Mouse (Mus musculus): ENCODE data around the gene Hacd2.
A peak's percentile ranks its signal among the peaks of the same experiment; 100 is the strongest.

Hacd2 gene

DNA sequence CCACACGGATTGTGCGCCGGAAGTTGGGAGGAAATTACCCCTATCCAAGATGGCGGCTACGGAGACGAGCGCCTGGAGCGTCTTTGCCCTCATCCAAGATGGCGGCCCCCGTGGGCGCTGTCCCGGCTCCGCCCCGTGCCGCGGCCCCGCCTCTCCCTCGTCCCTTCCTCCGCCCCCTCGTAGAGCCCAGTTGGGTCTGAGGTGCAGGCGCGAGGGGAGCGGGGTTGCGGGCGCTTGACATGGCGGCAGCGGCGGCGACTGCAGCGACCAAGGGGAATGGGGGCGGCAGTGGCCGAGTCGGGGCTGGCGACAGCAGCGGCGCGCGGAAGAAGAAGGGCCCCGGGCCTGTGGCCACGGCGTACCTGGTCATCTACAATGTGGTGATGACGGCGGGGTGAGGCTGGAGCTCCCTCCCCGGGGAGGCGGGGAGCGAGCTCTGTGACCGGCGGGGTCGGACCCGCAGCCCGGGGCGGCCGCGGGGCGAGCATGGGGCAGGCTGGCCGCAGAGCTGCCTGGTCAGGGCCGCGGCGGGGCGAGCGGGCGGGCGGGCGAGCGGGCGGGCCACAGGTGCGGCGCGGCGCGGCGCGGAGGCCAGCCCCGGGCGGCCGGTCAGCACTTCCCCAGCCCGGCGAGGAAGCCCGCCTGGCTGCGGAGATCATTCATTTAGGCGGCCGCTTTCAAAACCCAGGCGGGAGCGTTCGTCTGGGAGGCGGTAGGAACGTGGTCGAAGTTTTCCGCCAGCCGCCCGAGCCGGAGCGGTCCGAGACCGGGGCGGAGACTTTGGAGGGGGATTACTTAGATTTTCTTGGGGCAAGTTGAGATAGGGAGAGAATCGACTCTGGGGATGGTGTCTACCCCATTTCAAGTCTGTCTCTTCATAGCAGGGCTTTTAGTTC lies at the start of gene Hacd2:
TSS of gene Hacd2 (plus strand) at position 187 of the 896 bp plus-strand sequence.
- DNase-seq (ENCODE audit: low spot score): peak; percentile 97

GRCm38 (mm10) chr16:34972471-34972870 lies 49.8 kb upstream of the Hacd2 start:
- peak; percentile 34 for DNase-seq (ENCODE audit: low spot score)

GRCm38 (mm10) chr16:34975544-34975943 lies 46.7 kb upstream of the Hacd2 start:
- no peak for DNase-seq (ENCODE audit: low spot score)

DNA sequence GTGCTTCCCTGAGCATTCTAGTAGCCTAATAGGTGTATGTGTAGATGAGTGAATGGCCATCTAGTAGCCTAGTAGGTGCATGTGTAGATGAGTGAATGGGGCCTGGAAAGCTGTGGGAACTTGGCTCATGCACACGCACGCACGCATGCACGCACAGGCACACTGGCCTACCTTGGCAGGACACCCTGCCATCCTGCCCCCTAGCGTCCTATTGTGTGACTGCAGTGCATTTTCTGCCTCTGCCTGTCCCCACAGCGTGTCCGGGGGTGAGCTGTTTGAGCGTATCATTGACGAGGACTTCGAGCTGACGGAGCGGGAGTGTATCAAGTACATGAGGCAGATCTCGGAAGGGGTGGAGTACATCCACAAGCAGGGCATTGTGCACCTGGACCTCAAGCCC lies 45.6 kb upstream of the Hacd2 start:
- DNase-seq (ENCODE audit: low spot score): no peak

DNA sequence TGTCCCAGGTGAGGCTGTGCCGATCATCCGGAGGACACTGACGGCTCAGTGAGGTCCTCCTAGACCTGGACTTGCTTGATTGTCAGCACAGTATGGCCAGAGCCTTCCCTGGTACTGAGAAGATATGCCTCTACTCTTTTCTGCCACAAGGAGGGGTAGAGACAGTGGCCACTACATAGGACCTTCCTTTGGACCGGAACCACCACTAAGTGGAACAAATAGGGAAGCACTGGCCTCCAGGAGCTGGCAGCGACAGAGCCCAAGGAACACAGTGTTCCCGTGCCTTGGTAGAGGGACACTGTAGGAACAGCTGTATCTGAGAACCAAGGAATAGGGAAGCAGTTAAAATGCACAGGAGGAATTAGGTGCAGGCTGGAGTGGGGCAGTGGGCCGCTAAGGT lies 44.2 kb upstream of the Hacd2 start:
- DNase-seq (ENCODE audit: low spot score): no peak

GRCm38 (mm10) chr16:34981009-34981408 lies 41.2 kb upstream of the Hacd2 start:
- DNase-seq (ENCODE audit: low spot score): no peak

DNA sequence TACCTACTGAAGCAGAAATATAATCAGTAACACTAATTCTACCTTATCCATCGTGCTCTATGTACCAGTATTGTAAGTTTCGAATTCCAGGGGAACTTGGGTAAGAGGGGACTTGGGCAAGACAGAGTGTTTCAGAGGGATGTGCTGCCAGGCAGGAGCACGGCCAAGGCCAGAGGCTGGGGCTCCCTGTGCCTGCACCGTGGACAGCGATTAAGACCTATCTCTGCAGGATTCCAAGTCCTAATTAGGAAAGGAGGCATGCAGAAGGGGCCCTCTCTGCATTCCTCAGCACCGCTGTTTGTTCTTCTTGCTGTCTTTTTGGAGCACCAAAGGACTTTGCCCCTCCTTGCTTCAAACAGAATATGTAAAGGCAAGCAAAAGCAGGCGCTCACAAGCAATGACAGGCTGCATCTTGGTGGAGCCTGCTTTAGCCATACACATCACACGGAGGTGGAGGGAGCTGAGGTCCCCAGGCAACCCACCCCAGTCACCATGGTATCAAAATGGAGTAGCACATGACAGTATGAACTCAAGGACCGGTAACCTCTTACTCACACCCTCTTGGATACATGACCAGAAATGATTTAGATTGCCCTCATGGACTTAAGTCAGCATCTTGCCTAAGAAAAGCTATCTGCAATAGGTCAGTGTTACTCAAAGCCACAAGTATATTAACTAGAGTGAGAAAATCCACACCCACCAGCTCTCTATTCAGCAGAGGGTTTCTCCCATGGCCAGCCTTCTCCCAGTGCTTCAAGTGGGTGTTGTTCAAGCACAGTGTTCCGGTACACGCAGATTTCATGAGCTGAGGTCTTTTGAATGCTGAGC lies 37.8 kb upstream of the Hacd2 start:
- DNase-seq (ENCODE audit: low spot score): no peak

DNA sequence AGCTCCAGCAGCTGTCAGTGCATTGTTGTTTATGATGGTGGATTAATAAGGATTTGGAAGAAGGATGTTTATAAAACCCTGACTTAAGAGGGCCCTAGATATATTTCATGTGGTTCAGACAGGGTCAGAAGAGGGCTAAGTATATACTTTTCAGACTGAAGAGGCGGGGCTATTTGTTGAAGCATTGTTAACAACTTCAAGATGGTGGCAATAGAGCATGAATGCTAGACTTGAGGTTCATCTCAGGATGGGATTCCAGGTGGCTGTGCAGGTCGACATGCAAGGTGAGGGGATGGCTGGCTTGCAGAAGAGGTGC lies 37.2 kb upstream of the Hacd2 start:
- no peak for DNase-seq (ENCODE audit: low spot score)

DNA sequence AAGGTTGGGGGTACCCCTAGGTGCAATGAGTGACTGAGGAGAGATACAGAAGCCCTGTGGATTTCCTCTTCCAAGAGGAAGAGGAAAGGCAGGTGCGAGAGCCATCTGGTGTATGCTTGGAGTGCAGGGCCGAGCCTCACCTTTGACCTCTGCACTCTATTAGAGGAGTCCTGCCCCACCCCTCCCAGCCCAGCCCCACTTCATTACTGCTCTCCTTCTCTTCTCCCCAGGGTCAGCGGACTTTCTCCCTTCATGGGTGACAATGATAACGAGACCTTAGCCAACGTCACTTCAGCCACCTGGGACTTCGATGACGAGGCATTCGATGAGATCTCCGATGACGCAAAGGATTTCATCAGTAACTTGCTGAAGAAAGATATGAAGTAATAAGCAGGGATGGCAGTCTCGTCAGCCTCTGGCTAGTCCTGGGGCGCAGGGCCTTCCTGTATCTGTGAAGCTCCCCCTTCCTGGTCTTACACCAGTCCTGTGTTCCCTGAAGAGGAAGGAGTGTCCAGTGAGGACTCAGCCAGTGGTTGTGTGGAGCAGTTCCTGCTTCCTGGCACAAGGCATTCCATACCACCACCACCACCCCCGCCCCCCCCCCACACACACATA lies 35.9 kb upstream of the Hacd2 start:
- DNase-seq (ENCODE audit: low spot score): no peak

DNA sequence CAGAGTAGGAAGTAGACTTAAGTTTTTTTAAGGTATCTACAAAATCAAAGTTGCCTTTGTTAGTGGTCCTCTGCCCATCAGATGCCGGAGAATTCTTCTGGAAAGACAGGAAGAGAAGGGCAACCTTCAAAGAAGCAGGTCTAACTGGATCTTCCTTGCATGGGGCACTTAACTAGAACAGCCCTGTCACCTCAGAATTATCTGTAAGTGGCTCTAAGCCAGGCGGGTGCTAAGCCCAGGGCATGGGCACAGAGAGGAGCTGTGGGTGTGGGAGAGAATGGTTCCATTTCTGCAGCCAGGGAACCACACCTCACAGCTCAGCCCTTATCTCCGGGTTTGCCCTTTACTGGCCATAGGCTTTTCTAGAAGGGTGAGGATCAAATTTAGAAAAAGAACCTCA lies 30.9 kb upstream of the Hacd2 start:
- no peak for DNase-seq (ENCODE audit: low spot score)

DNA sequence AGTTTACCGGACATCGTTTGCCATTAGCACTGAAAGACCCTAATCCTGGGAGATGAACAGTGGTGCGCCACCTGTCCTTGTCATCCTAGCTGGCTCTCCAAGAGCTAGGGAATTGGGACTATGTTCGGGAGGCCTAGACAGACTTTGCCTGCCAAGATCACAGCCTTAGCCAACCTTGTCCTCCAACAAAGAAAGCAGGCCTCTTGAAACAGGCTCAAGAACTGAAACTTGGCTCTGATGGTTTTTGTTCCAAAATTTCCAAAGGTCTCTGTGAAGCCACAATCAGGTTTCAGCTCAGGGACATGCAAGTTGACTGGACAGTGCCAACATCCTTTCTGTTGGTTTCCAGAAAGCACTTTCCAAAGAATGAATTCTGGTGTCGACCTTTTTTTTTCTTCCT lies 29.4 kb upstream of the Hacd2 start:
- no peak for DNase-seq (ENCODE audit: low spot score)

GRCm38 (mm10) chr16:34993694-34994330 lies 28.4 kb upstream of the Hacd2 start:
- DNase-seq (ENCODE audit: low spot score): no peak

DNA sequence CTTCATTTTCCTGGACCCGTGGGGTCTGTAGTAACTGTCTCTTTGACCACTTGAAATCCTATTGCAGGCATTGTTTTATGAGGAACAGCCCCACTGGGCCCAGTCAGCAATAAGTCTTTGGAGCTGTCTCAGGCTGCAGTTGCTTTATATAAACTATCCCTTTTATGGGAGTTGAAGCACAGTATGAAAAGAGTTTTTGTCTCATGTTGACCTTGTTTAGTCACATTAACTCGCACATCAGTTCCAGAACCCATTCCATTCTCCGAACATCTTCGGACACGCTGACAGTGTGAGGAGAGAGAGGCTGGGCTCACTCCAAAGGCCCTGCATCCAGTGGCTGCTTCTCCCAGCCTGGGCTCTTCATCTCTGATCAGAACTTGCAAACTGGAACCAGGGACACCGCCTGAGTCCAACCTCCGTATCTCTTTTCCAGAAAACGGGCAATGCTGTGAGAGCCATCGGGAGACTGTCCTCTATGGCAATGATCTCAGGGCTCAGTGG lies 27.5 kb upstream of the Hacd2 start:
- DNase-seq (ENCODE audit: low spot score): no peak

- no peak for DNase-seq (ENCODE audit: low spot score)
These were observed 26.1 kb upstream of the Hacd2 start for GRCm38 (mm10) chr16:34996133-34996532.

DNA sequence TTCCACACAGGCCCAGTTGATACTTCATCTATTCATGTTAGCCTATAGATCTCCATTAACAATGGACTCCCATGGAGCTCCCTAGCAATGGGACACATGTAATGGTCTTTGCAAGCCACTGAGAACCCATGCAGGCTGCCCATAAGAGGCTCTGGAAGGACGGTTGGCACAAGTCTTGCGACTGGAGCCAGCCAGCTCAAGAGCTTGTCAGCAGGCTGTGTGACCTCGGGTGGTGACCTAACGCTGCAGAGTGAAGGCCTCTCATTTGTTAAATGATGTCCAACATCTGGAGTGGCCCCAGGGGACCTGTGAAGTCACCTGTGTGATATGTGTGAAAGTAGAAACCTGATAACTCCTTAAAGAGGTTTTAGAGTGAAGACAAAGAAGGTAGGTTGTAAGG lies 25.2 kb upstream of the Hacd2 start:
- DNase-seq (ENCODE audit: low spot score): no peak

GRCm38 (mm10) chr16:34997576-34997975 lies 24.7 kb upstream of the Hacd2 start:
- DNase-seq (ENCODE audit: low spot score): no peak

DNA sequence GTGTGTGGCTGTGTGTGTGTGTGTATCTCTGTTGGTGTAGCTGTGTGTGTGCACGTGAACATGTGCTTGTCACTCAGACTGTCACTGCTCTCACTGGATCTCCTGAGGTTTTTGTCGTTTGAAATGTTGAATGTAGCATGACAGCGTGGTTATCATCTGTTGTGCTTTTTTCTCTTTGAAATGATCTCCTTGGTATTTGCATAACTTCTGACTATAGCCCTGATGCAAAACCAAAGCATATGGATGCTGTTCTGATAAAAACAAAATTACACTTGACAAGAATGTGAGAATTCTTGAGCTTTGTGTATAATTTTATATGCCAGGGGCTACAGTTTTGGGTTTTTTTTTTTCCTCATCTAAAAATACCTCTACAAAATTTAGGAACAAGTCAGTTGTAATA lies 23.2 kb upstream of the Hacd2 start:
- DNase-seq (ENCODE audit: low spot score): no peak

- no peak for DNase-seq (ENCODE audit: low spot score)
These were observed 22.2 kb upstream of the Hacd2 start for GRCm38 (mm10) chr16:34999986-35000385.

GRCm38 (mm10) chr16:35000923-35001560 lies 21.2 kb upstream of the Hacd2 start:
- DNase-seq (ENCODE audit: low spot score): peak; percentile 38

DNA sequence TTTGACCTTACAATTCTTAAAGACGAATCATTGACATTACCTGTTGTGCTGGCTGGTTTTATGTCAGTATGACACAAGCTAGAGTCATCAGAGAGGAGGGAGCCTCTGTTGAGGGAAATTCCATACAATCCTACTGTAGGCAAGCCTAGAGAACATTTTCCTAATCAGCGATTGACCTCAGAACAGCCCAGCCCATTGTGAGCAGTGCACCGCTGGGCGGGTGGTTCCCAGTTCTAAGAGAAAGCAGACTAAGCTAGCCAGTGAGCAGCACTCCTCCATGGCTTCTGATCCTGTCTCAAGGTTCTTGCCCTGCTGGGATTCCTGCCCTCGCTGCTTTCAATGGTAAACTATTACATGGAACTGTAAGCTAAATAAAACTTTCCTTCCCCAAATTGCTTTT lies 17.9 kb upstream of the Hacd2 start:
- no peak for DNase-seq (ENCODE audit: low spot score)

DNA sequence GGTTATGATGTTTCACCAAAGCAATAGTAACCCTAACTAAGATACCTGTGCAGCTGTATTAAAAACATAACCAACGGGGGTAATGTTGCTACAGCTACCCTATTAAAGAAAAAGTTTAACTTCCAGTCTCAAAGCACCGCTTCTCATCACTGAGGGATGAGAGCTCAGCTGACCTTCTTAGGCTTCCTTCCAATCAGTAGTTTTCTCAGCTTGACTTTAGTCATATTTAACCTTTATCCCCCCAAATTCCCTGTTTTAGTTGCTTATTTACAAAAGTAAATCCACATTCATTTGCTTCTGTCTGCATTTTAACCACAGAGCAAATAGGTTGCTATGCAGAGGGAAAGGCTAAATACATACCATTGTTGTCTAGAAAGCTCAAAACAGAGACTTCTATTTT lies 17.5 kb upstream of the Hacd2 start:
- no peak for DNase-seq (ENCODE audit: low spot score)

GRCm38 (mm10) chr16:35006251-35006650 lies 16.0 kb upstream of the Hacd2 start:
- DNase-seq (ENCODE audit: low spot score): no peak

All from embryo, embryonic 10.5 days (tissue).